Mouse (Mus musculus): ENCODE measurements at regions not wholly inside any gene's neighbourhood (a gene's known extent, or its start where the extent isn't known, plus 50 kb on each side); places are given as distances from the start of the nearest gene placed in this dataset.
A peak's percentile ranks its signal among the peaks of the same experiment; 100 is the strongest.

GRCm38 (mm10) chr12:30647511-30647910, 63.3 kb downstream of the Tmem18 start:
- no peak for DNase-seq (ENCODE audit: low spot score)
- 75% methylated on average over 3 of the region's 3 CpGs for WGBS
- ATAC-seq: no peak
- Histone ChIP-seq H3K9ac (ENCODE audit: low read length) (no peak overlapping the region), H3K4me1 (ENCODE audit: control insufficient read depth, insufficient read depth, low read length) (no peaks in the 10 kb centered on the region), H3K27ac (ENCODE audit: low read depth, low read length) (no peak overlapping the region), H3K4me2 (ENCODE audit: low read length) (no peak overlapping the region), H3K27me3 (replicated peaks; ENCODE audit: control insufficient read depth, insufficient read depth, low read length) (no peaks in the 10 kb centered on the region), H3K36me3 (ENCODE audit: control insufficient read depth, insufficient read depth, low read length) (no peaks in the 10 kb centered on the region), H3K9me3 (replicated peaks; ENCODE audit: control insufficient read depth, low read length) (no peaks in the 10 kb centered on the region), H3K4me3 (ENCODE audit: low read depth, low read length) (no peak overlapping the region)

DNA sequence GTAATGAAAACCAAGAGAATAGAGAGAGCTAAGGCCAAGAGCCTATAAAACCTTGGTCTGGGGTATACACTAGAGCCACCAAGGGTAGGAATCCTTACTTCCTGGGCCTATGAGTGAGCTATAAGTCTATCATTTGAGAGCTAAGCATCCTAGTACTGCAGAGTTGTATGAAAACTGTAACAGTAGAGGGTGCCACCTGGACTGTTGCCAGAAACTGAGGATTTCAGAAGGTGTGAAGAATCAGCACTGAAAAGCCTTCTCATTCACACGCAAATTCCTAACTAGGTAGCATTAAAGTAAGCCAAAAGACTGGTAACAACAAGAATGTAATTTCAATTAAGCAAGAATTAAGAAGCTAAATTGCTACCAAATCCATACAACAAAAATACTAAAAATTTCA, 67.3 kb downstream of the Tmem18 start:
- ATAC-seq (no peak), DNase-seq (ENCODE audit: low spot score) (peak; percentile 47)
- no peak overlapping the region for H3K4me2 ChIP-seq (ENCODE audit: low read length)
- H3K9ac ChIP-seq (ENCODE audit: low read length): no peak overlapping the region
- H3K4me1 ChIP-seq (ENCODE audit: control insufficient read depth, insufficient read depth, low read length): no peaks in the 10 kb centered on the region
- no peaks in the 10 kb centered on the region for H3K36me3 ChIP-seq (ENCODE audit: control insufficient read depth, insufficient read depth, low read length)
- H3K9me3 ChIP-seq (replicated peaks; ENCODE audit: control insufficient read depth, low read length): no peaks in the 10 kb centered on the region
- no peak overlapping the region for H3K4me3 ChIP-seq (ENCODE audit: low read depth, low read length)
- H3K27me3 ChIP-seq (replicated peaks; ENCODE audit: control insufficient read depth, insufficient read depth, low read length): no peaks in the 10 kb centered on the region
- WGBS: 34% methylated on average over 1 of the region's 1 CpGs
- no peak overlapping the region for H3K27ac ChIP-seq (ENCODE audit: low read depth, low read length)

DNA sequence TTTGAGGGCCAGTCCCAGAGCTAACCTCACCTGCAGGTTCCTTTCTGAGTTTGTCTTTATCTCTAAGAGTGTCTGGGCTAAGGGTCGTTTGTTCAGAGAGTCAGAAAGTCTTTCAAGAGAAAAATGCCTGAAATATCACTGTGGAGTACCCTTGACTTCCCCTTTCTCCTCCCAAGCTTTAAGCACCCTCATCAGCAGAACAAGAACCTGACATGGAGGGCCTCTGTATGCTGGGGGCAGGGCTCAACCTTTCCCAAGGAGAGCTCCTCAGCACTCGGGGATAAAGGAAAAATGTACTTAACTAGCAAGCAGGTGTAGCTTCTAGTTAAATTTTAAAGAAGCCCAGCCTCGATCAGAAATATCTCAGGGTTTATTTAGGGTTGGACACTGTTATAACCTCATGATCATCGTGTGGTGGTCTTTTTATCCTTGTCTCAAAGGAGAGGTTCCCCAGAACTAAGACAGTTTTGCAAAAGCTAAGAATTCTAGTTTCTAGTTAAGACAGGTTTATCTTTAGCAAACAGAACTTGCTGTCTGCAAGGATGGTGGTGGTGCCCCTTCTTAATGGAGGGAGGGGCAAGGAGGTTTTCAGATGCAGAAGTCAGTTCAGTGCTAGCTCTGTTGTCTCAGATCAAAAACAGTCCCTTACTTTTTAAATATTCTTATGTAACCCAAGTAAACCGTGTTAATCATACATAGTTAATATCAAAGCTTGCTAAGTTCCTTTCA, 70.3 kb downstream of the Tmem18 start:
- no peaks in the 10 kb centered on the region for H3K9me3 ChIP-seq (replicated peaks; ENCODE audit: control insufficient read depth, low read length)
- ATAC-seq (no peak), DNase-seq (ENCODE audit: low spot score) (no peak)
- no peaks in the 10 kb centered on the region for H3K36me3 ChIP-seq (ENCODE audit: control insufficient read depth, insufficient read depth, low read length)
- no peak overlapping the region for H3K4me3 ChIP-seq (ENCODE audit: low read depth, low read length)
- no peak overlapping the region for H3K27ac ChIP-seq (ENCODE audit: low read depth, low read length)
- WGBS: 72% methylated on average over 5 of the region's 5 CpGs
- H3K9ac ChIP-seq (ENCODE audit: low read length): no peak overlapping the region
- no peaks in the 10 kb centered on the region for H3K4me1 ChIP-seq (ENCODE audit: control insufficient read depth, insufficient read depth, low read length)
- no peaks in the 10 kb centered on the region for H3K27me3 ChIP-seq (replicated peaks; ENCODE audit: control insufficient read depth, insufficient read depth, low read length)
- no peak overlapping the region for H3K4me2 ChIP-seq (ENCODE audit: low read length)

DNA sequence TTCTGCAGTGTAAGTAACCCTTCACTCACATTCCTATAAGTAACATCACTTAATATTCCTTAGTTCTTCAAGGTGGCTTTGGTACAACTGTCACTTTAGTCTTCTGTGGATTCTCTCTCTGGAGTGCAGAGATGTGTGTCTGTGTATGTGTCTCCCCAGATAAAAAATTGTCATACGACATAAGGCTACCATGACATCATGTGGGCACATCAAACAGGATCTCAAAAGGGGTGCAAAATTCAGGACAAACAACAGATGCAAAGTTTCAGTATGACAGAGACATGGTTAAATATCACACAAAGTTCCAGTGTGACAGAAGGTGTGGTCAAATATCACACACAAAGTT, 70.8 kb downstream of the Tmem18 start:
- 87% methylated on average over 1 of the region's 1 CpGs for WGBS
- Histone ChIP-seq H3K4me2 (ENCODE audit: low read length) (no peak overlapping the region), H3K9me3 (replicated peaks; ENCODE audit: control insufficient read depth, low read length) (no peaks in the 10 kb centered on the region), H3K27ac (ENCODE audit: low read depth, low read length) (no peak overlapping the region), H3K9ac (ENCODE audit: low read length) (no peak overlapping the region), H3K27me3 (replicated peaks; ENCODE audit: control insufficient read depth, insufficient read depth, low read length) (no peaks in the 10 kb centered on the region), H3K4me3 (ENCODE audit: low read depth, low read length) (no peak overlapping the region), H3K4me1 (ENCODE audit: control insufficient read depth, insufficient read depth, low read length) (no peaks in the 10 kb centered on the region), H3K36me3 (ENCODE audit: control insufficient read depth, insufficient read depth, low read length) (no peaks in the 10 kb centered on the region)
- DNase-seq (ENCODE audit: low spot score) (no peak), ATAC-seq (no peak)

DNA sequence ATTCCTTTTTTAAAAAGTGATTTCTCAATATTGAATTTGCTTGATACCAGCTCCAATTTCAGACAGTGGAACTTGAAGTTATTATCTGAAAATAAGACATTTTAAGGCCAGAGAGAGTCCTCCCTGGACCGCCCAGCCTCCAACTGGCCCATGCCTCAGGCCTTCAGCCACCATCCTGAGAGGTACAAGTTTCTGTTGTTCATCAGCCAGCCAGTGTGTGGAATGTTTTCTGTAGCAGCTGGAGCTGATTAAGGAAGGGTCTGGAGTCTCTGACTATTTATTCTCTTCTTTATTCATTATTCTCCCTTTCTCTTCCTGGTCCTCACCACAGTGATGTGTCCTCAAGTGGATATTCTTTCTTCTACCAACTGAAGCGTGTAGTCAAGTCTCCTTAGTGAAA, 94.6 kb downstream of the Tmem18 start:
- DNase-seq (ENCODE audit: low spot score) (no peak), ATAC-seq (no peak)
- Histone ChIP-seq H3K4me3 (ENCODE audit: low read depth, low read length) (no peak overlapping the region), H3K4me2 (ENCODE audit: low read length) (no peak overlapping the region), H3K4me1 (ENCODE audit: control insufficient read depth, insufficient read depth, low read length) (no peaks in the 10 kb centered on the region), H3K36me3 (ENCODE audit: control insufficient read depth, insufficient read depth, low read length) (no peaks in the 10 kb centered on the region), H3K9me3 (replicated peaks; ENCODE audit: control insufficient read depth, low read length) (no peaks in the 10 kb centered on the region), H3K27me3 (replicated peaks; ENCODE audit: control insufficient read depth, insufficient read depth, low read length) (no peaks in the 10 kb centered on the region), H3K9ac (ENCODE audit: low read length) (no peak overlapping the region), H3K27ac (ENCODE audit: low read depth, low read length) (no peak overlapping the region)
- 80% methylated on average over 2 of the region's 2 CpGs for WGBS

DNA sequence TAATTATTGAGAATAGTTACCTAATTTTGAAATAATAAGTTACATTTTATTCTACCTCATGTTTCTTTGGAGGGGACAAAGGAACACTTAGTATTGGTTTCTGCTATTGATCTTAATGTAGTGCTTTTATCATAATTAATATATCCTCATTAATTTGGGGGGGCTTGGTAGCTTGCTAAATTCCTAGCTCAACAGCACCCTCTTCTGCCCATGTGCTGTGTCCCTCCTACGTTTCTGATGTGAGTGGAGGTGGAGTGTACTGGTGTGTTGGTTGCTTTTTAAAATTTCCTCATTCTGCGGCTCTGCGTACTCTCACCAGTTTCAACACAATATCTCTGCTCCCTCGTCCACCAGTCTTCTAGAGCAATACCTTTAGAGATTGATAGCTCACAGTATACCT, 105.8 kb downstream of the Tmem18 start:
- Histone ChIP-seq H3K4me2 (ENCODE audit: low read length) (no peak overlapping the region), H3K36me3 (ENCODE audit: control insufficient read depth, insufficient read depth, low read length) (no peaks in the 10 kb centered on the region), H3K27ac (ENCODE audit: low read depth, low read length) (no peak overlapping the region), H3K9me3 (replicated peaks; ENCODE audit: control insufficient read depth, low read length) (no peaks in the 10 kb centered on the region), H3K4me3 (ENCODE audit: low read depth, low read length) (no peak overlapping the region), H3K9ac (ENCODE audit: low read length) (no peak overlapping the region), H3K27me3 (replicated peaks; ENCODE audit: control insufficient read depth, insufficient read depth, low read length) (no peaks in the 10 kb centered on the region), H3K4me1 (ENCODE audit: control insufficient read depth, insufficient read depth, low read length) (no peaks in the 10 kb centered on the region)
- 81% methylated on average over 4 of the region's 4 CpGs for WGBS
- ATAC-seq (no peak), DNase-seq (ENCODE audit: low spot score) (no peak)

GRCm38 (mm10) chr12:30693540-30693939, 109.3 kb downstream of the Tmem18 start:
- Histone ChIP-seq H3K4me1 (ENCODE audit: control insufficient read depth, insufficient read depth, low read length) (no peaks in the 10 kb centered on the region), H3K9ac (ENCODE audit: low read length) (no peak overlapping the region), H3K36me3 (ENCODE audit: control insufficient read depth, insufficient read depth, low read length) (no peaks in the 10 kb centered on the region), H3K9me3 (replicated peaks; ENCODE audit: control insufficient read depth, low read length) (no peaks in the 10 kb centered on the region), H3K4me2 (ENCODE audit: low read length) (no peak overlapping the region), H3K27me3 (replicated peaks; ENCODE audit: control insufficient read depth, insufficient read depth, low read length) (no peaks in the 10 kb centered on the region), H3K4me3 (ENCODE audit: low read depth, low read length) (no peak overlapping the region), H3K27ac (ENCODE audit: low read depth, low read length) (no peak overlapping the region)
- no peak for DNase-seq (ENCODE audit: low spot score)
- no peak for ATAC-seq
- WGBS: 56% methylated on average over 3 of the region's 3 CpGs

GRCm38 (mm10) chr12:30698256-30698655, 114.0 kb downstream of the Tmem18 start:
- H3K27ac ChIP-seq (ENCODE audit: low read depth, low read length): no peak overlapping the region
- ATAC-seq: no peak
- no peak overlapping the region for H3K9ac ChIP-seq (ENCODE audit: low read length)
- peak; percentile 17 for DNase-seq (ENCODE audit: low spot score)
- H3K27me3 ChIP-seq (replicated peaks; ENCODE audit: control insufficient read depth, insufficient read depth, low read length): no peaks in the 10 kb centered on the region
- 81% methylated on average over 6 of the region's 6 CpGs for WGBS
- no peaks in the 10 kb centered on the region for H3K4me1 ChIP-seq (ENCODE audit: control insufficient read depth, insufficient read depth, low read length)
- H3K4me3 ChIP-seq (ENCODE audit: low read depth, low read length): no peak overlapping the region
- H3K4me2 ChIP-seq (ENCODE audit: low read length): no peak overlapping the region
- no peaks in the 10 kb centered on the region for H3K9me3 ChIP-seq (replicated peaks; ENCODE audit: control insufficient read depth, low read length)
- H3K36me3 ChIP-seq (ENCODE audit: control insufficient read depth, insufficient read depth, low read length): no peaks in the 10 kb centered on the region

GRCm38 (mm10) chr12:30703691-30704090, 119.5 kb downstream of the Tmem18 start:
- no peak for ATAC-seq
- Histone ChIP-seq H3K9ac (ENCODE audit: low read length) (no peak overlapping the region), H3K4me1 (ENCODE audit: control insufficient read depth, insufficient read depth, low read length) (no peaks in the 10 kb centered on the region), H3K4me2 (ENCODE audit: low read length) (no peak overlapping the region), H3K4me3 (ENCODE audit: low read depth, low read length) (no peak overlapping the region), H3K27ac (ENCODE audit: low read depth, low read length) (no peak overlapping the region), H3K27me3 (replicated peaks; ENCODE audit: control insufficient read depth, insufficient read depth, low read length) (no peaks in the 10 kb centered on the region), H3K36me3 (ENCODE audit: control insufficient read depth, insufficient read depth, low read length) (no peaks in the 10 kb centered on the region), H3K9me3 (replicated peaks; ENCODE audit: control insufficient read depth, low read length) (no peaks in the 10 kb centered on the region)
- 83% methylated on average over 3 of the region's 3 CpGs for WGBS
- DNase-seq (ENCODE audit: low spot score): no peak
